Mouse (Mus musculus) liver, adult (tissue): Measurements from ENCODE around the gene Surf4.

Experiments
- GATA4 ChIP-seq: IDR thresholded peaks from 2 replicates; pipeline ENCODE4 v1.6.1; 2014; ENCODE audit warnings: mild to moderate bottlenecking, low read length; ENCODE audit not compliant: insufficient replicate concordance

Surf4 gene

GRCm38 (mm10) chr2:26913416-26914147 lies 20.1 kb downstream of the Surf4 start:
- no peak for TF ChIP-seq GATA4

DNA sequence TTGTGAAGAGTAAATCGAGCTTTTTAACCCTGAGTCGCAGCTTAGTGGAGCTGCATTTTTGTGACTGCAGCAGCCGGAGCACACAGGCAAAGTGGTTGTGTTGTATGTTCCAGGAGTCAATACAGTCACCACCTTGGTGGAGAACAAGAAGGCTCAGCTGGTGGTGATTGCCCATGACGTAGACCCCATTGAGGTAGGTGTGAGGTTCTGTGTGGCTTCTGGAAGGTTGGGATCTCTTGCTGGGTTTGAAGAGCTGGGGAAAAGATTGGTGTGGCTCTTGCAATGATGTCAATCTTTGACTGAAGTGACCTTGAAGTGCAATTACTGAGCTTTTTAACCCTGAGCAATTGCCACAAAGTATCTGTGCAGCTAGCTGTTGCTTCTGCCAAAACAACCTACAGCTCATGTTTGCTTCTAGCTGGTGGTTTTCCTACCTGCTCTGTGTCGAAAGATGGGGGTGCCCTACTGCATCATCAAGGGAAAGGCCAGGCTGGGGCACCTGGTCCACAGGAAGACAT lies 21.4 kb downstream of the Surf4 start:
- no peak for TF ChIP-seq GATA4

DNA sequence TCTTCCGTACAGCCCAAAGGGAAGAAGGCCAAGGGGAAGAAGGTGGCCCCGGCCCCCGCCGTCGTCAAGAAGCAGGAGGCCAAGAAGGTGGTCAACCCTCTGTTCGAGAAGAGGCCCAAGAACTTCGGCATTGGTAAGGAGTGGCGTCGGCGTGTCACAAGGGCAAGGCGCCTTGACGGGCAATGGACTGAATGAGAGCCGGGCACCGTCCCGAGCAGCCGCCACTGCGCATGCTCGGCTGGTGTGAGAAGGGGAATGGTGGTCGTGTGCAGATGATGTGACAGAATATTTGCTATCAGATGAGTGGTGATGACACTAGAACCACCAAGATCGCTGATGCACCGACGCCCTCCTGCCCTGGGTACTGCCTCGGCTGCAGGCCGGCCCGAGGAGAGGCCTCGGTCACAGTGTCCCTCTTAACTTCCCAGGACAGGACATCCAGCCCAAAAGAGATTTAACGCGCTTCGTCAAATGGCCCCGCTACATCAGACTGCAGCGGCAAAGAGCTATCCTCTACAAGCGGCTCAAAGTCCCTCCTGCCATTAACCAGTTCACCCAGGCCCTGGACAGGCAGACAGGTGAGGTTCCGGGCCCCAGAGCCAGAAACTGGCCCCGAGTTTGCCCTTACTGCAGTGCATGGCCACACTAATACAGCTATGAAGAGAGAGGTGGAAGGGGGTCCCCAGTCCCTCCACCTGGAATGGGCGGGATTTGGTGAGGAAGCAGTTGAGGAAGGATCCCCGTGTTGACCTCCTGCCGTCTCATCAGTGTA lies 22.5 kb downstream of the Surf4 start:
- TF ChIP-seq GATA4: no peak

GRCm38 (mm10) chr2:26910124-26910993 lies 23.4 kb downstream of the Surf4 start, which contains the start of the genes Med22 and Rpl7a:
Gene Med22, minus strand, starts transcription at chr2:26910677.
Gene Rpl7a, plus strand, starts transcription at chr2:26910764.
- TF ChIP-seq GATA4: no peak

GRCm38 (mm10) chr2:26909387-26909784 lies 24.3 kb downstream of the Surf4 start:
- TF ChIP-seq GATA4: no peak

DNA sequence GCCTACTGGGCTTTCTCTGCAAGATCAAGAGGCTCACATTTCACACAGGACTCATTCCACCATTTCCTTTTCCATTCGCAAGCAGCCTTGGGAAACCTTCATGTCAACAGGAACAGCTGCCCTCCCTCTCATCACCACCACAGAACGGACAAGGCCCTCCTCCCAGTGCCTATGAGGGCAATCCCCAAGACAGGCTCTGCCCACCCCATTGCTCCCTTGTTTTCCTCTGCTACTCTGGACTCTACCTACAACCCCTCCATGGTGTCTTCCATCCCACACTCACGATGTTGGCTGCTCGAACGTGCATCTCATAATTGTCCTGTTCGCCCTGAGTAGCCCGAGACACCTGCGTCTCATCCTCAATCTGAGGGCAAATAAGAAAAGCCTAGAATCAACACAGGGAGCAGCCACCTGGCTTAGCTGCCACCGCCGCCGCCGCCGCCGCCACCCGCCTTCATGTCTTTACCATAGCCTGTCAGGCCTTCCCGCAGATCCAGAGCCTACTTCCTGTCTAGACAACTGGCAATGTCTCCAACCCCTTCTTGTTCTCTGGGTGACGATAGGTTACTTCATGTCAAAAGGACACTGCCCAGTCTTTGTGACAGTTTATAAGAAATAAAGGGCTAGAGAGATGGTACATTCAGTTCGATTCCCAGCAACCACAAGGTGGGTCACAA lies 24.9 kb downstream of the Surf4 start:
- no peak for TF ChIP-seq GATA4

DNA sequence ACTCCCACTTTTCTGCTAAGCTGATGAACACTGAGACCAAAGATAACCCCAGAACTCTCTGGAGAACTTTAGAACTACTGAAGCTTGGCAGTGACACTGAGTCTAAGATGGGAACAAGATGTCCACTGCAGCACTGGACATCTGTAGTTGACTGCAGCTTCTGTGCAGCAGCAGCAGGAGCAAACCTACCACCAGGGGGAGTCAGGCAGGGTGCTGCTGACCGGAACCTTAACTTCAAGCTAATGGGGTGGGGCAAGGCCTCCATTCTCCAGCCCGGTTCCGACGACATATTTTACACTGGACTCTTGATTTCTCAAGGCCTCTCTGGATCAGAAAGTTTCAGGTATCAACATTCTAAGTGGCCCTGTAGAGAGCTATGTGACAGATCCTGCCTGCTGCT lies 26.6 kb downstream of the Surf4 start:
- no peak for TF ChIP-seq GATA4

DNA sequence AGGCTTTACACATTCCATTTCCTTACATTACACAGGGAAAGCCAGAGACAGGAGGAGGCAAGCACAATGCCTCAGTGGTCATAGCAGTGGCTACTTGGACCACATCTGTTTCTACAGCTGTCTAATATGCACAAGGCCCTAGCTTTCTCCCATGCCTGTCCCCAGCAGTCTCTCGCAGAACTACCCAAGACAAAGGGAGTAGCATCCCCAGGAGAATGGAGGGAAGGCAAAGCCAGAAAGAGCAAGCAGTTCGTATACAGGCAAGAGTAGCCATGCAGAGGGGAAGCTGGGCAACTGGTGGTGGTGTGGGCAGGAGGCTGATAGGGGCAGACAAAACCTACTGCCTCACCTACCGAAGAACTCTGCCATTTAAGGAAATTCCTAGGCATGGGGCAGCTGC lies 27.3 kb downstream of the Surf4 start:
- TF ChIP-seq GATA4: no peak

- no peak for TF ChIP-seq GATA4
Observed at GRCm38 (mm10) chr2:26905936-26906335, 27.8 kb downstream of the Surf4 start.

DNA sequence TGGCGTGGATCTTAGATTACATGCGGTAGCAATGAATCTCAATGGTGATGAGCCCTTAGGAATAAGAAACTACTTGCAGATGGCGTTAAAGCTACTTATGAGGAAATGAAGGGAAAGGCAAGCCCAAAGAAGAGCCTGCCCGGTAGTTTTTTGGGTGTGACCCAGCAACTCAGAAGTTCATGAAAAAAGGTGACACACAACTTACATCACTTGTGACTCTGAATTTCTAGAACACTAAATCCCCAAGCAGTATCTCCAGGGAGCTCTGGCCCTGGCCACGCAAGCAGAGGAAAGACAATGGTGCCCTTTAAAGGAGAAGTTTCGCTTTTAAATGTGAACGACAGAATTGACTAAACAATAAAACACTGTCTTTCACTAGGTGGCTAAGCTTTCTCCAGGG lies 30.4 kb downstream of the Surf4 start:
- TF ChIP-seq GATA4: no peak

GRCm38 (mm10) chr2:26902467-26903220 lies 31.1 kb downstream of the Surf4 start, which contains the start of gene Surf6:
Gene Surf6, minus strand, starts transcription at chr2:26902879.
- TF ChIP-seq GATA4: peak; percentile 70; the same call in 1 of the 2 replicates

DNA sequence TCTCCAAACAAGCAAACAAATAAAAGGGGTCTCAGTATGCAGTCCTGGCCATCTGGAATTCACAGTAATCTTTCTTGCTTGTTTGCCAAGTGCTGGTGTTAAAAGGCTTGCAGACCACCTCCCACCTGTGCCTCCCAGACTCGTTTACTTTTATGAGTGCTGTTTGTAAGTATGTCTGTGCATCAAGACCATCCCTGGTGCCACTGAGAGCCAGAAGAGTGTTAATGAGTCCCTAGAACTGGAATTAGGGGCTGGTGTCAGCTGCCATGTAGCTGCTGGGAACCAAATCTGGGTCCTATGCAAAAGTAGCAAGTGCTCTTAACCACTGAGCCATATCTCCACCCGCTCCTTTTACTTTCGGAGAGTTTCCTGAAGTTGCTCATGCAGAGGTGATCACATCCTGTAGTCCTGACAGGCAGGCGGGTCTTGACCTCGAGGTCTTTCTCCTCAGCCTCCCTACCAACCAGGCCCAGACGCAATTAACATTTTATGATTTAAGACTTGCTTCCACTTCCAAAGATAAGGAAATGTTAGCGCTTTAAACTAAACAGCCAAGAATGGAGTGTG lies 31.8 kb downstream of the Surf4 start:
- TF ChIP-seq GATA4: no peak

DNA sequence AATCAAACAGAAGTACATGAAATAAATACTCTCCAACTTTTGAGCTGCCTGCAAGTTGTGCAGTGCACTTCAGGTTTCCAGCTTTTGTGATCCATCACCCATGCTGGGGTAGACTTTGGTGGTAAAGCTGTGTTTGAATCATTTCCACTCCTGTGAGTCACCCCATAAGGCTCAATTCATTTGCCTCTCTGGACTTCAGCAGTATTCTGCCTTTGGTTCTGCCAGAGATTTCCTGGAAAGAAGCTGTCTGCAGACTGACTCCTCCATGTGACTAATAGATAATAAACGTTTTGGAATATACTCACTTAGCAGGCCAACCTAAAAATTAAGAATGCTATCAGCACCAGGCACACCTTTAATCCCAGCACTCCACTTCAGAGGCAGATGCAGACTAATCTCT lies 33.0 kb downstream of the Surf4 start:
- TF ChIP-seq GATA4: no peak
